Mouse (Mus musculus) thymus, adult 2 months (tissue): ENCODE measurements around the gene Atrnl1.

Experiments used
- CTCF ChIP-seq: fragments of 200-500 bp; IDR thresholded peaks from 2 replicates; pipeline ENCODE4 v1.5.1; 2012; ENCODE audit warnings: mild to moderate bottlenecking, control low read depth, low read length, moderate library complexity, borderline replicate concordance; ENCODE audit not compliant: control insufficient read depth, poor library complexity, insufficient read depth; ENCODE audit errors: extremely low read depth
- POLR2A ChIP-seq: fragments of 200-500 bp; IDR thresholded peaks from 2 replicates; pipeline ENCODE4 v1.6.1; 2012; ENCODE audit warnings: mild to moderate bottlenecking, low read length, control low read depth, moderate library complexity; ENCODE audit not compliant: control insufficient read depth, poor library complexity, insufficient read depth; ENCODE audit errors: extremely low read depth

DNA sequence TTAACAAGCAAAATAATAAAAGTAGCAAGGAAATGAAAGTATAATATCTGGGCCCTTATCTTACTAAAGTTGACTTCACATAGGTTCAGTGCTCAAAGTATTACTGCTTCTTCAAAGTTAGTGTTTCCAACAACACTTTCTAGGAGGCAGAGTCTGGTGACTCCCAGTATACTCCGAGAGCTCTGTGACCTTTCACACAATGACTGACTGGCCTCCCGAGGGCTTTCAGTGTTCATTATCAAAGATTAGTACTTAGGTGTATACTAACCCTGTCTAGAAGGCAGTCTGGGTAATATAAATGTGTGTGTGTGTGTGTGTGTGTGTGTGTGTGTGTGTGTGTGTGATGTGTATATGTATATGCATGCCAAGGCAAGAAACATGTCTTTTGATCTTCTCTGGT is 332.5 kb downstream of the Atrnl1 start:
- no peak for TF ChIP-seq CTCF
- no peak for TF ChIP-seq POLR2A
